Mouse (Mus musculus) right cerebral cortex, postnatal 14 days (tissue): Measurements from ENCODE around the gene Hdgfl1.

Source experiments
- DNase-seq: peaks from one replicate; pipeline ENCODE4 v3.0.0; 2022

Gene Hdgfl1

GRCm38 (mm10) chr13:26769955-26770354 is at the start of gene Hdgfl1:
Gene Hdgfl1 (minus strand): TSS chr13:26770165.
- DNase-seq, result no peak

- DNase-seq, result no peak
Measured at GRCm38 (mm10) chr13:26795460-26795859, 25.5 kb upstream of the Hdgfl1 start.

- DNase-seq, result no peak
Measured at GRCm38 (mm10) chr13:26769424-26769823, 541 bp downstream of the Hdgfl1 start.

DNA sequence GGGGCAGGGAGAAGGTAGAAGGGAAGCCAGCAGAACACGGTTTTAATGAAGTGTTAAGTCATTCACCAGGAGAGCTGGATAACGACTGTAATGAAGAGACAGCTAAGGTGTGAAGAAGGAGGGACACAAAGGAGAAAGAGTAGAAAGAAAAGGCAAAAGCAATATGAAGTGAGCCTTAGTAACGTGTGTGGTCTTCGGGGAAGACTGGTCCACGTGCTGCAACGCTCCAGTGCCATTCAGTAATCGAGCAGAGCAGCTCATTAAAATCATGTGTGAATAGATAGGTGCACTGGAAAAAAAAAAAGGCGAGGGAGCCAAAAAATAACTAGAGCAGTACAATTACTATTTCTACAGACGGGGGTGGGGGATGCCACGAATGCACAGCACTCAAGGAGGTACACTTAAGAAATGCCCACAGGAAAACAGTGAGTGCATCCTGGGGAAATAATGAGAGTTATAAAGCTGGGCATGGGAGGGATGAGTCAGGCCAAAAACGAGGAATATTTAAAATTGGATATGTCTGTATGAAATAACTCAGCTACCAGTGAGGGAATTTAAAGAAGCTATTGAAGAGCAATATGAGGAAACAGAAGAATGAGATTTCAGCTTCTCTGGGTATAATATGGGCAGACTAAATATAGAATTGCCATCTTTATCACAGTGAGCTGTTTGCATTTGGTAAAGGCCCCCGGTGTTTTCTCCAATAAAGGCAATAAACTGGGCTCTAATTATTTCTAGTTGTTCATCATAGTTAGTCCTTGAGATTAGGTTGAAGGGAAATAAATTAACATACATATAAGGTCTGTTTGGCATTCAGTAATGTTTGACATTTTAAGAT is 7.8 kb downstream of the Hdgfl1 start:
- no peak for DNase-seq

- no peak for DNase-seq
Measured at GRCm38 (mm10) chr13:26752863-26753262, 17.1 kb downstream of the Hdgfl1 start.

GRCm38 (mm10) chr13:26752414-26752813 is 17.6 kb downstream of the Hdgfl1 start:
- no peak for DNase-seq

DNA sequence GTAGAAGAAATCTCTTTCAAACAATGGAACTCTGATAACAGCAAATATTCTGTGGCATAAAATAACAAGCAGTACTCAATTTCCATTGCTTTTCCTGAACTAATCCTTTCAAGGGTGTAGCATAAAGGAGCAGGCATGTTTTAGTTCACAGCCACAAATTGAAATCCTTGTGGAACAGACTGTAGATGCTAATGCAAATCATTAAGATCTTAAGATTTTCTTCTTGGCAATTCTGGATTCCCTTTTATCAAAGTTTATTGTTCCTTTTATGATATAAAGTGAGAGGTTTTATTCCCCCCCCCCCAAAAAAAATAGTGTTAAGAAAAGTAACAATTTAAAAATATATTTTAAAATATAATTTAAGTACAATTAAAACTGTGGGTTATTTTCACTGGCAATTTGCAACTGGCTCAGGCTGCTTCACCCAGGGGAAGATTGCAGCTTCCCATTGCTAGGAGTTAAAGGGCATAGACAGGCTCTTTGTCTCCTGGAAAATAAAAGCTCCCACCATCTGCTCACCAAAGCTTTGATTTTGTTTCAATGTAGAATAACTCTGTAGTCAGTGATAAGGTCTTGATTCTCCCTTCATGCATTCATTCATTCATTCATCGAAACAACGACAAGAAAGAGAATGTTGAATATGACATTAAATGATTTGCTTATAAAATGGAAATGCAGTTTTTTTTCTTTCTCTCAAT is 24.1 kb downstream of the Hdgfl1 start:
- DNase-seq, result no peak

GRCm38 (mm10) chr13:26745059-26745759 is 24.8 kb downstream of the Hdgfl1 start:
- no peak for DNase-seq

DNA sequence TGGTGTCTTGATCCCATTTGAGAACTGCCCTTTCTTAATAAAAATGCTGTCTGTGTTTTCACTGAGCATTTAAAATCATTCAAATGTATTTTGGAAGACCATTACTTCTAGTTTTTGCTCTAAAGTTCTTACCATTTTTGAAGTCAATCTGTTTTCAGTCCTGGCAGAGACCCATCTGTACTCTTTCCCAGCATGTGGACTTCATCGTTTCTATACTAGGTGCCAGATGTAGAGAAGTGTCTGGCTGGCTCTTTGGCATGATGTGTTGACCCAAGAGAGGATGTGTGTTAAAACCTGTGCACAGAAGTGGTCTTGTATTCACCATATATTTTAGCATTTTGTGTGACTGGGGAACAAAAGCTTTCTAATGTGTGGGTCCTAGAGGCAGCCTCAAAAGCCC is 25.9 kb downstream of the Hdgfl1 start:
- DNase-seq, result no peak

DNA sequence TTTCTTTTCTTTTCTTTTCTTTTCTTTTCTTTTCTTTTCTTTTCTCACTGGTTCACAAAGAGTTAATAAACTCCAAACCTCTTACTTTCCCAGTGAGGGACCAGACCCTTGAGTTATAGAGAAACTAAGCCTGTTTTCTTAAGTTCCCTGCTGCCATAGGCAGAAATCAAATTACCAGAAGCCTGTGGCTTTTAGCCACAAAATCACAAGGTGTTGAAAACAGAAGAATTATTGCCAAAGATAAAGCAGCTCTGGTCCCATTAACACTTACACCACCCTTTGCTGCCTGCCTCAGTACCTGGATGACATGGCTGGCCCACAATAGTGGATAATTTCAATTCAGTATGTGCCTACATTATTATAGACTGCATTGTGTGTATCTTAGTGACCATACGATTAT is 35.0 kb downstream of the Hdgfl1 start:
- no peak for DNase-seq

DNA sequence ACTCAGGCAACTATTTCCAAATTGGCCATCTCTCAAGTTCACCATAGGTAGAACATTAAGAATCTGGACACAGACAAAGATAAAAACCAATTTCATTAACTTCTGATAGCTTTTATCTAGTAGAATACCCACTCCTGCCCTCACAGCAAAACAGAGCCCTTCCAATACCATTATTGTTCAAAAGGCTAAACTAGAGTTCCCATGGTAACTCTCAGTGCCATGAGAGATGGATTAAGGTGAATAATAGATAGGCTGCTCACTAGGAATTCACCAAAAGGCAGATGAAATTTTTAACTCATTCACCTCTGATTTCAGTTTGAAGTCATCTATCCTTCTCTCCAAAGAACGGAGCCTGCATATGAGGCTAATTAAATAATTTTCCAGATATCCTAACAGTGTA is 45.7 kb downstream of the Hdgfl1 start:
- no peak for DNase-seq

GRCm38 (mm10) chr13:26721333-26721732 is 48.6 kb downstream of the Hdgfl1 start:
- no peak for DNase-seq

DNA sequence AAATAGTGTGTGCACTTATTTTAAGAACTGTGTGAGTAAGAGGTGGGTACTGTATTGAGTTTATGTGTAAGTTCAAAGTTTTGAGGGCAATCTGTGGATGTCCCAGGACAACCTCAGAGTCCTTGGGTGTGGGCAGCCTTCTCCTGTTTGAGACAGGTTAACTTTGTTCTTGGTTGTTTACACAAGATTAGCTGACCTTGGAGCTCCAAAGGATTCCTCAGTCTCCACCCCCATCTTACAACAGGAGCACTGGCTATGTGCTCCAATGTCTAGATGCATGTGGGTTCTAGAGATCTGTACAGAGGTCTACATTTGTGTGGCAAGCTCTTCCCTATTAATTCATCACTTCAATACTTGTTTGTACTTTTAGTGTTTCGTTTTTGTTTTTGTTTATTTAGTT is 49.0 kb downstream of the Hdgfl1 start:
- DNase-seq, result no peak

- no peak for DNase-seq
Measured at GRCm38 (mm10) chr13:26719146-26719715, 50.7 kb downstream of the Hdgfl1 start.
